Mouse (Mus musculus) CH12F3 (cell line): Measurements from ENCODE around the gene Ago1.

Experiments used
- in situ Hi-C: fragments of 300-500 bp; cut with MboI; formaldehyde crosslinking; loops from 2 replicates; pipeline ENCODE4 v1.14.3; 2020; ENCODE audit warnings: low sequenced_read_pairs

The Ago1 gene

DNA sequence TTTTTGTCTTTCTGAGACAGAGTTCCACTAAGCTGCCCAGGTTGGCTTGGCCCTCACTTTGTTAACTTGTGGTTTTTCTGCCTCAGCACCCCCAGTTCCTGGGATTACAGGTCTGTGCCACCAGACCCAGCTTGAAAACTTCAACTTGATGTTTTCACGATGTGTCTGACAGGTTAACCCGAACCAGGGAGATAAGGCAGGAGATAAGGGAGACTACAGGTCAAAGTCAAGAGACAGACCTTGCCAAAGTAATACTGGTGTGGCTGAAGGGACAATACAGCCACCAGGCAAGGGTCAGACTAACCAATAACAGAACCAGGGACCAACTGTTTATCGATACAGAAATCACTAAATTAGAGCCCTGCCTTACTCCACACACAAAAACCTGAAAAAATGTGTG is 11.9 kb upstream of the Ago1 start:
- in situ Hi-C loops = no loop called here

DNA sequence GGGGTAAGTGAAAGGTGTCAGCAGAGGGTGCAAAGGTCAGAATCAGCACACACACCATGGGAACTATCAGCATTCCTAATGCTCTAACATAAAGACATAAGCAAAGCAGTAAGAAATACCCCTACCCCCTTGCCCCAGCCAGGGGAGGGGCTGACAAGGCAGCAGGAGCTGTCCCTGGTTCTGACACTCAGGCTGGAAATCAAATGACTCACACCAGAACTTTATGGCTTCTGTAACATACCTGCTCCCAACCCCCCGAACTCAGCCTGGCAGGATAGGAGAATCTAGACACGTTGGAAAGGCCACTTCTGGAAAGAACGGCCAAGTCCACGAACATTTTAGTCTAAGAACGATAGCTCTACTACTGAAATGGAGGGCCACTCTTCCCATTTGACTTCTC is 4.6 kb upstream of the Ago1 start:
- in situ Hi-C loops = no loop called here

DNA sequence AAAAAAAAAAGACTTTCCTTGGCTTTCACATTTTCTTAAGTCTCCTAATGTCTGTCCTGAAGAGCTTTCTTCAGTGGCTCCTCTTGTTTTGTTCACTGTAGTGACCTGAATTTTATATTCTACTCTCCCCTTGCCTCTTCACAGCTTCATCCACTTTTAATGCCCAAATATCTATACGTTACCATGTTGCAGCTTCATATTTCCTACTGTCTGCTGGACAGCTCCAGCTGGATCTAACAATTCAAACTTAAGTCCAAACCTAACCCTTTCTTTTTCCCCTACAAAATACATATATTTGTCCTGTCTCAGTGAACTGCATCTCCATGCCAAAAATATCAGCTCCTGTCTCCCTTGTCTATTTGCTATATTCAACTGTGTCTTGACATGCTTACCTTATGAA is 951 bp upstream of the Ago1 start:
- in situ Hi-C loops = no loop called here

DNA sequence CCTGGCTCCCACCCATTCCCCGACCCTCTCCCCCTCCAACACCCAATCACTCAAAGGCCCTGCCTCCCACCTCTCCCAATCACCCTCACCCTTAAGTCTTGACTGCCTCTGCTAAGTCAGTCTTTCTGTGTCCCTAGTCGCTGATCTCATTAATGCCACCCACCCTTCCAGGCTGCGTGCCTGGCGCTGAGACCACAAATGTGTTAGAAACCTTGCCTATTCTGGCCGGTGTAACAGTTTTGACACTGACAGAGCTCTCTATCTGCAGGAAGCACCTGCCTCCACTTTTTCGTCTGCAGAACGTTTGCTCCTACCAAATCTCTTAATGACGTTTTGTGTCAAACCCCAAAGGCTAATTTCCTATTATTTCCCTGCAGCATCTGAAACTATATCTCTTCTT is 542 bp upstream of the Ago1 start:
- in situ Hi-C loops = no loop called here

DNA sequence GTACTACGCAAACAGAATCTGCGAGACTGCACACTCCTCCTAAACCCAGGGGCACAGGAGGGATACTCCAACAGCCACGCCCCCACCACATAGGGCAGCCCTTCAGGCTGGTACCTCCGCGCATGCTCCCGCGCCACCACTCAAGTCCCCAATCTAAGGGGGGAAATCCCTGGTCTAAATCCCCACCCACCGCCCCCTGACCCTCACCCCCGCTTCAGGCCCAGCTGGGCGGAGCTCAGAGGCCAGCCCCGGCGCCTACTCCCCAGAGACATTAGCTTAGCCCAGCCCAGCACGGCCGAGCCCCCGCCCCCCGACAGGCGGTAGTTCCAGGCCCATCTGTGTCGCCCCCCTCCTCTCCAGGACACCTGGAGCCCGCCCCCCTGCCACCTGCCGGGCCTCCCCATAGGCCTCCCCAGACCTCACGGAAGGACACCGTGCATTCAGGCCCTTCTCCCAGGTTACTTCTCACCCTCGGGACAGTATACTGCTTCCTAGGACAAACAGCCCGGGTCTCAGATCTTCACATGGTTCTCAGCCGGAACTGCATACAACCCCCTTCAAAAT is 580 bp downstream of the Ago1 start:
- in situ Hi-C loops = no loop called here

DNA sequence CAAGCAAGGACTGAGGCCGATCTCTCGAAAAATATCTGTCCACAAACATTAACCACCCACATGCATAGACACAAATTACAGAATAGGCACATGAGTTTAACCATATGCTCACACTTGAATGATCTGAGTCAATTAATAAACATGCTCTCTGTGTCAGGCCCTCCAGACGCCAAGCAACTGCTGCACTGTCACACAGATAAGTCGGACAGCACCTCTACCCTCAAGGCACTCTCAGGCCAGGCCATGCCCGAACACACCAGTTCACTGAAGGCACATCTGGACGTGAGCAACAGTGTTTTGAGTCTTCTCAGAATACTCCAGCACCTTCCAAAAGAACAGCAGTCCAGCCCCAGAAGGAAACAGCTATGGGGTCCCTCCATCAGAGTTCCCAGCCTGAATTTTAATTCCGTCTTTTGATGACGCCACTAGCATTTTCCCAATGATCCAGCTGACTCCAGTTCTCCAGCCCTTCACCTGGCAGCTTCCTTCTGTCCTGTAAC is 2.1 kb downstream of the Ago1 start:
- in situ Hi-C loops = no loop called here

DNA sequence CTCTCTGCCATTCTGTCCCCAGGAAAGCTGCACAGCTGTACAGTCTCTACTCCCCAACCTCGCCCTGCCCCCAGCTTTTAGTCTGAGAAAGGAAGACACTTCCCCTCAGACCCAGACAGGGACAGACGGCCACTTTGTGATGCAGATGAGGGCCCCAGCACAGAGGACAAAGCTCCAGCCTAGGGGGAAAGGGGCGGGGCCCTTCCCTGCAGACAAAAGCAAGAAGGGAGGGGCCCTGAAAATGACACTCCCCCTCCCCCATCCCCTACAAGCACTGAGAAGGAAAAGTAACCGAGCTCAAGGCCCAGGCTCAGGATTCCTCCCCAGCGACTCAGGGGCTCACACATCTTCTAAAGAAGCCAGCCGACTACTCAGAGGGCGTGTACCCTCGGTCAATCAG is 2.5 kb downstream of the Ago1 start:
- in situ Hi-C loops = no loop called here

DNA sequence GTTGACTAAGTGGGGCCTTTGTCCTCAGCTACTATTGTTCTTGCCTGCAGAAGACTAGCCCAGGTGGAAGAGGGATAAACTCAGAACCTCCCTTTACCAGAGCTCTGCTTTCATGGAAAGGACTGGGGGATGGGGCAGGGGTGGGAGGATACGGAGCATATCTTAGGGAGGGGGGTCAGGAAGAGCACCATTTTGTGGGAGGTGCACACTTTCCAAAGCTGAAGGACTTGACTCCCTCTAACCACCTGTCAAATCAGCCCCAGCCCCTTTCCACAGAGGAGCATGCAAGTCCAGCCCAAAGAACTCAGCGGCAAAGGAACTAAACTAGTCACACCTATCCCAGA is 3.5 kb downstream of the Ago1 start:
- in situ Hi-C loops = no loop called here

DNA sequence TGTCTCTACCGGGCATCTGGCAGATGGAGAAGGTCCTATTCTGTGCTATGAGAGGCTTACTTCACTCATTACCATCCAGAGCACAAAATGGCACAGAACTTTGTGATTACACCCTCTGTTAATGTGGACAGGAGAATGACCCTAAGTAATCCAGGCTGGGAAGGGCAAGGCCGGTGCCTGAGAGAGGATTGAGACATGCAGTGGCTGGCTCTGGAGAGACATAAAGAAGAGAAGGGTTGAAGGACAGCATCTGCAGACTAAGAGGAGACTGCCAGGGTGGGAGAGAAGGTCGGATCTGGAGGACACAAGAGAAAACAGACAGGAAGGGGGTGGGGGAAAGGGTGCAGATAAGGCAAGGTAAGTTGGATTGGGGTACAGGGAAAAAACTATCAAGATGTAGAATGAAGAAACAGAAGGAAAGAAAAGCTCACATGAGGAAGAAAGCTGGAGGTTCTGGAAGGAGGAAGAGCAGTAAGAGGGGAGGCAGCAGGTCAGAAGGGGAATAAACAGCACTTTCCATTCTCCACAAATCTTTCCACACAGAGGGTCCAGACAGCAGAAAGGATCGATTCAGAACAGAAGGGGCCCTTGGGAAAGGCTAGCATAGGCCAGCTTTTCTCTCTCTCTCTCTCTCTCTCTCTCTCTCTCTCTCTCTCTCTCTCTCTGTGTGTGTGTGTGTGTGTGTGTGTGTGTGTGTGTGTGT is 4.0 kb downstream of the Ago1 start:
- in situ Hi-C loops = no loop called here

DNA sequence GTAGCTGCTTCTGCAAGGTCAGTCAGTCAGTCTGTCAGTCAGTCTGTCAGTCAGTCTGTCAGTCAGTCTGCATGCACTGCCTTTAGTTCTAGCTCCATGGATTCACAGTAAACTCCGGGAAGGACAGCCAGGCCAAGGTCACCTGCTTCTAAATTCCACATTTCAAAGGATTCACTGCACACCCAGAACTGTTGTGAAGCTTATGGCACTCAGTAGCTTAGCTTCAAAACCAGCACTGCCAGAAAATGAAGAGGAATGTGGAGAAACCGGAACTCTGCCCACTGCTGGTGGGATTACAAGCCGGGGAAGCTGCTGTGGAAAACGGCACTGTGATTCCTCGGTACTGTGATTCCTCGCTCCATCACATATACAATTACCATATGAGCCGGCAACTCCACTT is 12.9 kb downstream of the Ago1 start:
- in situ Hi-C loops = no loop called here

DNA sequence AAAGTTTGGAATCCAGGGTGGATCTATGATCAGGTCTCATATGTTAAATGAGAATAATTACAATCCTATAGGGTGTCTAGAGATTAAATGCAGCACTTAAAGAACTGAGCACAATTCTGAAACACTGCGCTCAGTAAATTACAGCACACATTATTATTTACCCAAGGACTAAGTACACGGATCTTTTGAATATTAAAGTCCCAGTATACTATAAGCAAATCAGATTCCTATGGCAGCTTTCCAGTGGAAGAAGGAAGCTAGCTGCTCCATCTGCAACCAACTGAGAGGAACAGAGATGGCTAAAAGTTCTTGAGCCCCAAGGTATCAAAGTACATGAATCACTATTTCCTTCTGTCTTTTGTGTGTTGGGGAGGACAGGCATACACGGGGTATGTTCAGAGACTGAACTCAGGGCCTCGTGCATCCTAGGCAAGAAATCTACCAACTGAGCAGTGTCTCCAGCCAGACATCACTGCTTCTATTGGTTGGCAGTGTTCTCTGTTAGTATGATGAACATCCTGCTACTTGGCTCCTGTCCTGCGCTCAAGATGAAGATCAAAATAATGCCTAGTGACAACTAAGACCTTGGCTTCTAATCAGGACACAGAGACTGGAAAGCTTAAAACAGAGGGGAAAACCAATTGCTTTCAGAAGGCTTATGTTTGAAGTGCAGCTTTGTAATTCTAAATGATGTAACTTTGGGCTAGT is 13.7 kb downstream of the Ago1 start:
- in situ Hi-C loops = no loop called here

DNA sequence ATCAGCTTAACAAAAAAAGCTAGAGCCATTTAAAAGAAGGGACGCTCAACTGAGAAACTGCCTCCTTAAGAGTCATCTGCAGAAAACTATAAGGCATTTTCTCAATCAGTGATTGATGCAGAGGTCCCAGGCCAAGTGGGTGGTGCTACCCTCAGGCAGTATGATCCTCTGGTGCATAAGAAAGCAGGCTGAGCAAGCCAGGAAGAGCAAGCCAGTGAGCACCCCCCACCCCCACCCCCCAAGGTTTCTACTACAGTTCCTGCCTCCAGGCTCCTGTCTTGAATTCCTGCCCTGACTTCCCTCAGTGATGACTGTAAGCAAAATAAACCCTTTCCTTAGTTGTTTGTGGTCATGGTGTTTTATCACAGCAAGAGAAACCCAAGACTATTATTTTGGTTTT is 18.1 kb downstream of the Ago1 start:
- in situ Hi-C loops = no loop called here

DNA sequence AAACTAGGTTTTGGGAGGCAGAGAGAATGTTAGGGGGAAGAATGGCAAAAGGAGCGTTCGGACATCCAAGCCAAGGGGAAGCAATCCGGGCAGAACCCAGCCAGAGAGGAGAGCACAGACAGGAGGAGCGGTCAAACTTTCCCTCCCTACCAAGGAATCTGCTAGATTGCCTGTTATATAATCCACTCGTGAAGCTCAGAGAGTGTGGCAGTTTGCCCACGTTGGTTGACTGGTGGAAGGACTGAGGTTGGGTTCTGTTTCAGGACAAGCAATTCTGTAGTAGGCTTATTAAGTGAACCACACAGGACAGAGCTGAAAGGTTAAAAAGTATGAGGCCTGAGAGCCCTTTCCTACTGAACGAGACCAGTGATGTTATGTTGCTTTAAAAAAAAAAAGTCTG is 21.3 kb downstream of the Ago1 start:
- in situ Hi-C loops = no loop called here

DNA sequence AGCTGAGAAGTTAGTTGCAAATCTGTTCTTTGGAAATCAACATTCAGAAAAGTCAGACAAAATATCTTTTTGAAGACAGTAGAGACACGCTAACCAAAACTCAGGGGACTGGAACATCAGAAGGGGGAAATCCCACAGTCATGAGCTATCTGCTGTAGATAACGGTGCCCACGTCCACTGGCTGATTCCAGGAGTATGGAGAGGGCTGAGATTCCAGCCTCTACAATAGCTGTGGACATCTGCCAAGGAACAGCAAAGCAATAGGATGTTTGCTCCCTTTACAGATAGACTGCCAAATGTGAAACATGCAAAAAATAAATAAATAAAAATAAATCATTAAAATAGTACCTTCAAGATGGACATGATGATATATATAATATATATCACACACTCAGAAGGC is 23.9 kb downstream of the Ago1 start:
- in situ Hi-C loops = no loop called here

DNA sequence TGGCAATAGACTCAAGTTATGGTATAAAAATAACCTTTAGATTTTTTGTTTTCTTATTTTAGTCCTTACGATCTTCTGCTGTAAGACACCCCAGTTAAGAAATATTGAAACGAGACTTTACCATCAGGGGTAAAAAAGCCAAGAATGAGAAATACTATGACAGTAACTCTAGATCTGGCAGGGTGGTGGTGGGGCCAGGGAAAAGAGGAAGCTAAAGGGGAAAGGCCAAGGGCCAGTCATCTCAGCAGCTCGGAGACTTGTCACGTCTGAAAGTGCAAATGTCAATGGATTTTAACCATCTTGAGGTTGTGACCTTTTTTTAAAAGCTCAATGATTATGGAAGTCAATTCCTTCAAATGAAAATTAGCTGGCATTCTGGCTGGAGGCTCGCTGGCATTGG is 30.1 kb downstream of the Ago1 start:
- in situ Hi-C loops = no loop called here

DNA sequence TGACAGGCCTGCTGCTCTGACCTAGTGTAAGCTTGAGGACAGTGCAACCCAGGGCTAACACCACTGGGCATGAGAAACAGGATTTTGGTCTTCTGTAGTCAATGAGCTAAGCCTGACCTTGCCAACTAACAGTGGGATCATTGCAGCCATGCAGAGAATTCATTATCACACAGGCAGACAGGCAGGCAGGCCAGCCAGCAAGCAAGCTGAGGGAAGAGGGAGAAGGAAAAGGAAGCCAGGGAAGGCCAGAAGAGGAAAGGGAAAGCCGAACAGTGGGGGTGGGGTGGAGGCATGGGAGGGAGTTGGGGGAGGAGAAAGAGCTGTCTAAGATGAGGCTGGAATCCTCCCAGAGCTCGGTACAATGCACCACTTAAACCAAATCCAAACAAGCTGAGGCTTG is 32.1 kb downstream of the Ago1 start:
- in situ Hi-C loops = no loop called here

DNA sequence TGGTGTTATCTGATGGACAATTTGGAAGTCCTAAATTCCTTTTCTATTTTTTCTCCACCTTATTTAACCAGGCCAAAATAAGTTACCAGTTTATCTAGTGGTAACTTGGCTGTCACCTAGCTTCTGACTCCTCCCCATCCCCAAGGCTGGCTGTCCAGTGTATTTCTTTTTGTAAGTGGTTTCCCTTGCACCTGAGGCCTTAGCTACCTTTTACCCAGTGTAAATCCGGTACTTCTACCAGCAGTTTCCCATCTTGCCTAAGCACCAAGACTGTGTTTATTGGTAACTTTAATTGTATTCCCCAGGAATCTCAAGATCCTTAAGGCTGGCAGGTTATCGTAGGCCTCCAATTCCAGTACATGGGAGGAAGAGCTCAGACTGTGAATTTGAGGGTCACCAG is 34.3 kb downstream of the Ago1 start:
- in situ Hi-C loops = no loop called here

DNA sequence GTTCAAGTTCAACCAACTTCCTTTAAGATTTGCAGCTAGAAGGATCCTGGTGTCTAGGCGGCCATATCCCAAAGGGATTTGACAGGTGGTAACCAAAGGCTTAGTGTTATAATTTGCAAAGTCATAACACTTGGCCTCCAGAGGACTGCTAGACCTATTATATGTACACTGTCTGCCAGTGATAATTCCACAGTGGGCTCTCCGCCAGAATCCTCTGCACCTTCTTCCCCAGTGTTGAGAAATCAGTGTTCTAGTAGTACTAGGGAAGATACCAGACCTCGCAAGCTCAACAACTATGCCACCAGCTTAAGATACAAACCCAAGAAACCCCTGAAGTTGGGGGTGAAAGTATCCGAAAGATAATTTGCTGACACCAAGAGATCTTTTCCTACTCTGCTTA is 35.2 kb downstream of the Ago1 start:
- in situ Hi-C loops = no loop called here

DNA sequence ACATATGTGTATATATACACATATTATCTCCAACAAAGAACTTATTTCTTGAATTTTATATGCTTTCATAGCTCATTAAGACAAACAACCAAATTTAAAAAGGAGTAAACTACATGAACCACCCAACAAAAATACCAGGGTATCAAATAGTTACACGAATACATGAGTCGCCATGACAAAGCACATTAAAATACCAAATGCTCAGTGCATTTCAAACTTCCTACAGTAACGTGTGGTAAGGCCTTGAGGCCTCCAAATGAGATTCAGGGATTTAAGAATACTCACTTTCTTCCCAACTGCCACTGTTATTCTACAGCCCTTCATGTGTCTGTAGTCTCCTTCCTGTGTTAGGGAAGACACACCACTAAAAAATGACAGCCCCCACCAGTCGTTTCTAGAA is 36.6 kb downstream of the Ago1 start:
- in situ Hi-C loops = no loop called here

DNA sequence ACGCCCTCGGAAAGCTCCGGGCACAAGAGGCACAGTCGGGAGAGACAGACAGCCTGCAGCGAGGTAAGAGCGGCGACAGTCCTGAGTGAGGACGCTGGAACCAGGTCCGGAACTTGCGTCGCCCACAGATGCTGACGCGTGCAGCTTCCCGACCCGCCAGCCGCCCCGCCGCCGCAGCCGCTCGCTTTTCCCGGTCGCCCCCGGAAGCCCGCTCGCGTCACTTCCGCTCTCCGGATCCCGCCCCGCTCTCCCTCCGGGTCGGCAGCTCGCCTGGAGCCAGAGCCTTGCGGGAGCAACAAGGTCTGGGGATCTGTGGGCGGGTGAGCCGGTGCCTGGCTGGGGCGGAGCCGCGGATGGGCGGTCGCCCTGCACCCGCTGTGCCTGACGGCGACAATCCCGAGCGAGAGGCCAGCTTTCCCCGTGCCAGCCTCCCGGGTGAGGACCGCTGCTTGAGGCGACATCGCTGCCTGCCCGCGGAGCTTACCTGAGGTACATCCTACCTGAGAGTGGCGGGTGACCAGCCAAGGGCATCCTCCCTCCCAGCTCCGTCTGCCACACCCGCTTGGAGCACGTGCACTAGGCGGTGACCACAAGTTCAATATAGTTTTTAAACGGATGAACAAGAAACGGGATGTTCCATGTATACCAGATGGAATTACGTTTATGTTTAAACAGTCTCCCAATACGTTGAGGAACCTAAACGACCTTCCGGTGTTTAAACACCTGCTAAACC is 38.9 kb downstream of the Ago1 start, which contains the start of gene Ago3:
TSS of gene Ago3 (minus strand) at position 210 of the 733 bp plus-strand sequence.
- in situ Hi-C loops = no loop called here

DNA sequence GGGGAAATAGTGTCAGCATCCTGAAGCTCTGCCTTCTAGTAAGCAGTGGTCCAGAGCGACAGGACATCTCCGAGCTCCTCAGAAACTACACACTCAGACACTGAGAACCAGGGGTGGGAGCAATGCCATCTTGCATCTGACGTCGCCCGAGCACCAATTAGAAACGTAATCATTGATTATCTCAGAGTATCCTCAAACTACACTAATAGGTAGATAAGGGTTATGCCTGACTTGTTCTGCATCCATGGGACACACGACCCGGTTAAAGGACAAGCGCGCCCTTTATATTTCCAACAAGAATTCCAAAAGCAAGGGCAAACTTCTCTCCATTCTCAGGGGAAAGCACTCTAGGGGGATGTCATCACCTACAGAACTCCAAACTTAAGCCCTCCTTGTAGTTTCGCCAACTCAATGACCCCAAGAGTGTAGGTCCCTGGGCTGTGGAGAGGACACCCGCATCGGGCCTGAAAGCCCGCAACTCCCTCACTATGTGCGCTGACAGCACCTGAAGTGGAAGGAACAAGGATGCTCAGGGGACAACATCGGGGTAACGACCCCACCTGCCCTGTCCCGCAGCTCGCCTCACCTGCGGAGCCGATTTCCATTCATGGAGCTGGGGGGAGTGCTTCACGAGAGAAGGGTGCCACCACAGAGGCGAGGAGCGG is 39.6 kb downstream of the Ago1 start:
- in situ Hi-C loops = no loop called here
